Mouse (Mus musculus): Measurements from ENCODE around the gene Siglecg. TPM values are rescaled to one million over a fixed set of nuclear protein-coding genes. Genes with fewer than 3 reads are reported as not detected.

Gene Siglecg
- polyA plus RNA-seq, 1 experiment: 2.2 TPM

GRCm38 (mm10) chr7:43441071-43441470, 33.1 kb downstream of the Siglecg start:
- DNase-seq (ENCODE audit: low read depth): no peak

DNA sequence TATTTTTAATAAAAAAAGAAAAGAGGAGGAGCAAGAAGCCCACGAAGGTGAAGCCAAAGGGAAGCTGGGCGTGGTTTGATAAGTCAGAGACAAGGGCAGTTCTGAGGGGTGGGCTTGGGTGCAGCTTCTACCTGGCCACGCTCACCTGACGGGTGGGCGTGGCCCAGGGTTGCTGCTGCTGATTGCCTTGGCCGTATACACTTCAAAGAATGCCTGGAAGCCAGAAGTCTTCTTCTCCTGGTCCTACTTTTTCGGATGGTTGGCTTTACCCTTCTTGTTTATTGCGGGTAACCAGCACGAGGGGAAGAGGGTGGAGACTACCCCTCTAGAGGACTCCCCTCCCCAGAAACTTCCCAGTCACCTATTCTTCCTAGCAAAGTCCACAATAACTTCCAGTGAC, 34.7 kb downstream of the Siglecg start:
- DNase-seq (ENCODE audit: low read depth): no peak

DNA sequence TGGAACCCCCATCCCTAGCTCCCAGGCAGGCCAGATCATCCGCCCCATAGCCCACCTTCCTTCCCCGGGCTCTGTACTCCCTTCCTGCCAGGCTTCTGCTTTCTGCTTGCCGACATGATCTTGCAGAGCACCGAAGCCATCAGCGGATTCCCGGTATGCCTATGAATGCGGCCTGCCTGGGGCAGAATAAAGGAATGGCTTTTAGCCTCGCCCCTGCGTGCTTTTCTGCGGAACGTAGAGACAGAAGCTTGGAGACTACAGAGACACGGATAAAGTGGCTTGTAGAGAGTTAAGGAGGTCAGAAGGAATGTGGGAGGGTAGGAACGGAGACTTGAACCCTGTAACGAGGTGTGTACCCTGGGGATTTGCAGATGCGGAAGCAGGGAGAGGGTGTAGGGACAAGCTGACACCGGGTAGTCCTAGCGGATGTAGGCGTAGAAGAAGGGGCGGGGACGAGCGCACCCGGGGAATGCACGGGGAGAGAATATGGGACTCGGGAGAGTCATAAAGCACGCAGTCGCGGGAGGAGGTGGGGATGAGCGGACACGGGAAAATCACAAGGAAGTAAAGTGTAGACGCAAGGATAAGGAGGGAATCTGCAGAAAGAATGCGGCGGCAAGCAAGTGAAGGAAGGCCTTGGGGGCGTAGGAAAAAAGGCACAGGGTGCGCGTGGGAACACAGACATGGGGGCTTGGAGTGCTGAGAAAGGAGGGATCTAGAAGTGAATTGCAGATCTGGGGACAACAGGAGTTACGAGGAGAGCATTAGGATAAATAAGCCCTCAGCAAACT, 35.3 kb downstream of the Siglecg start:
- DNase-seq (ENCODE audit: low read depth): peak; percentile 58

DNA sequence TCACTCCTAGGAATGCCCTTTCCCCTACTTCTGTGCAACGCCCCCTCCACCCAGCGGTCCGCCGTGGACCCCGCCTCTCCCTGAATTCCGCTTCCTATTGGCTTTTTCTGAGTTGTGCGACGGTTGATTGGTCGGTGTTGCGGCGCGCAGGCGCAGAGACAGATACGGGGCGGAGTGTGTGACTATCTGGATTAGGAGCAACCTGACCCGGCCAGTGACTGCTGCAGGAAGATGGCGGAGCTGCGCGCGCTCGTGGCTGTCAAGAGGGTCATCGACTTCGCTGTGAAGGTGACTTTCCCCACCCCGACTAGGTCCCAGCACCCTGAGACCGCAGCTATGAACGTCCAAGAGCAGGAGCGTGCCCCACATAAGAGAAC, 35.9 kb downstream of the Siglecg start, which contains the start of the genes Etfb and Gm45233:
Etfb (plus strand) TSS at position 167 of the 377 bp plus-strand sequence.
Gm45233 (plus strand) TSS at position 212 of the 377 bp plus-strand sequence.
- peak; percentile 74 for DNase-seq (ENCODE audit: low read depth)

DNA sequence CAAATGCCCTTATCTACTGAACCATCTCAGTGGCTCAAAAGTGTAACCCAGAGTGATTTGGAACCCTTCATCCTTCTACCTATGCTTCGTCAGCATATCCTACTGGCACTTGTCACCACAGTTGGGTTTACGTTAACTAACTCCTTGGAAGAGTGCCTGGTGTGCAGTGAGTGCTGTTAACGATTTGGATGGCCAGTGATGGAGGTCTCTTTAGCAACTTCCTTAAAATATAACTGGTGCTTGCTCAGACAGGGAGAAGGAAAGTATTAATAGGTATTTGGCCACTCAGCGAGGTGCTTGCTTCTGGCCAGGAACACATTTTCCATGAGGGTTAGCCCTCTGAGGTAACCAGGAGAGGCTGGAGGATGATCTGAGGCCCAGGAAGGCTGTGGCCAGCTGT, 39.8 kb downstream of the Siglecg start:
- DNase-seq (ENCODE audit: low read depth): no peak

GRCm38 (mm10) chr7:43448246-43448645, 40.2 kb downstream of the Siglecg start:
- no peak for DNase-seq (ENCODE audit: low read depth)

DNA sequence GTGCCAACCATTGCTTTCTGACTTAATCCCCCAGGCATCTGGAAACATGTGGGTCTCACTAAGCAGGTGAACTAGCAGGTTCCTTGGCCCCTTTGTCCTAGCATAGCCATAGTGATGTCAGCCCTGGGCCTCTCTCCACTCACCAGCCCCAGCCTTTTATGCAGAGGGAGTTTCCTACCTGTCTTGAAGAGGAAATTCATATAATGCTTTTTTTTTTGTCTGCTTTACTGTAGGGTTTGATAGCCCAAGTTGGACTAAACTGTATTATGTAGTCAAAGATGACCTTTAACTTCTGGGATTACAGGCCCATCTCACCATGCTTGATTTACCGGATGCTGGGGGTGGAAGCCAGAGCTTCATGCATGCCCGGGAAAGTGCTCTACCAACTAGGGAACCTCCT, 41.8 kb downstream of the Siglecg start:
- DNase-seq (ENCODE audit: low read depth): no peak

- no peak for DNase-seq (ENCODE audit: low read depth)
Observed at GRCm38 (mm10) chr7:43451726-43452125, 43.7 kb downstream of the Siglecg start.

DNA sequence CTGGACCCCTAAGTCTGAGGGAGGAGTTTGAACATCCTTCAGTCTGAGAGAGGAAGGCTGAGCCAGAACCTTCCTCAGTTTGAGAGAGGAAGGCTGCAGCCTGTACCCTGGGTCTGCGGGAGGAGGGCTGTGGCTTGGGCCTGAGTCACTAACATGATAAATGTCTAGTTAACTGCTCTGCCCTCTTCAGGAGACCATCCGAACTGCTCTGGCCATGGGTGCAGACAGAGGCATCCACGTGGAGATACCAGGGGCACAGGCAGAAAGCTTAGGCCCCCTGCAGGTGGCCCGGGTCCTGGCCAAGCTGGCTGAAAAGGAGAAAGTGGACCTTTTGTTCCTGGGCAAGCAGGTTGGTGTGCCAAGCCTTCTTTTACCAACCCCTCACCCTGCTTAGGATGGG, 44.6 kb downstream of the Siglecg start:
- no peak for DNase-seq (ENCODE audit: low read depth)

DNA sequence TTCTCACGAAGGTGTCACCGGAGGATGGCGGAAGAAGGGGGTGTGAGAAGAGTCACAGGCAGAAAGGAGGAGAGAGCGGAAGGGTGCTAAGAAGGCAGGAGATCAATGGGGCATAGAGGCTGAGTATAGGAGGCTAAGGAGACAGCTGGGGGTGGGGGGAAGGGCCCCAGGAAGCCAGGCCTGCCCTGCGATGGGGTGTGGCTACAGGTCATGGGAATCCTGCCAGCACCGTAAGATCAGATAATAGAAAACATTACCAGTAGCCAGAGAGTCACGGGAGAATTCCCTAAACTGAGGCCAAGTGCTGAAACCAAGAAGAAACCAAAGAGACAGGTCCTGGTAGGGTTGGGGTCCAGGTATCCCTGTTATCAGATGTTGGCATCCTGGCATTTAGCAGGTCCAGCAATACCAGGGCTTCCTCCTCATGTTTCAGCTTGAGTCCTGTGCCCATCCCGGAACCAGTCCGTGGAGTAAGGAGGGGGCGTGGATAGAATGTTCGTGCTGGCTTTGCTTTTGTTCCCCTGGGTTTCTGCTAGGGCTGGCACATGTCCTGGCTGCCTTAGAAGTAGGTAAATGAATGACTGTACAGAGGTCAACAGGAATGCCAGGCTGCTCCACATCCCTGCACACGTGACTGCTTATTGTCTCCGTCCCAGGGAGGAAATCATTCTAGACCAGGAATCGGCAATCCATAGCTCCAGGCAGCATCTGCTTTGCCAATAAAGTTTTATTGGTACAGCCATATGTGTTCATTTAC, 45.8 kb downstream of the Siglecg start:
- DNase-seq (ENCODE audit: low read depth): peak; percentile 71

DNA sequence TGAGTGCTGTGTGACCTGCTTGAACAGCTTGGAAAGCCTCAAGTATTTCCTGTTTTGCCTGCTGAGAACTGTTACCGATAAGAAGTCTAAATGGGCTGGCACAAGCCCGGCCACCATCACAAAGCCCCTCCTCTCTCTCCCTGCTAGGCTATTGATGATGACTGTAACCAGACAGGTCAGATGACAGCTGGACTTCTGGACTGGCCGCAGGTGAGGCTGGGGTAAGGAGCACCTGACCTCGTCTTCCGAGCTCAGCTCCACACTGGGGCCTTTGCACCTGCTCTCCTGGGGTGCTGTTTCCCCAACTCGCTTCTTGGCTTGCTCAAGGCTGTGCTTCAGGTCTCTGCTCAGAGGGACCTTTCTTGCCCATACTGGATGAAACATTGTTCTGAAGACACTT, 46.4 kb downstream of the Siglecg start:
- DNase-seq (ENCODE audit: low read depth): no peak

DNA sequence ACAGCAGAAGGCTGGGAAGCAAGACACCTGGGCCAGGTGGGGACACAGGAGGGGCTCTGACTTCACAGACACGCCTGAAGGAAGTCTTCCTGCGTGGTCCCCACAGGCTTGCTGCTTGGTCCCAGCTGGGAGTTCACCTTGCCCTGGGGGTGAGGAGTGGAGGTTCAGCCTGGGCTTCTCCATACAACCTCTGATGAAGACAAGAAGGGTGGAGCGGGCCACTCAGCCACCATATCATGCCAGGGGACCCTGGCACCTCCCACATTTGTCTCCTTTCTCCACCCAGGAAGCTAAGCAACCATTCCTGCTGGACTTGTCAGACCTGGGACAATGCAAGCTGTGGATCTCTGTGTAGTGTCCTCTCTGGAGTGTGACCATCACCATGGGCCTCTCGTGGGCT, 54.8 kb downstream of the Siglecg start, which contains the start of gene Vsig10l:
Vsig10l (plus strand) TSS at position 301 of the 400 bp plus-strand sequence.
- DNase-seq (ENCODE audit: low read depth): no peak

DNA sequence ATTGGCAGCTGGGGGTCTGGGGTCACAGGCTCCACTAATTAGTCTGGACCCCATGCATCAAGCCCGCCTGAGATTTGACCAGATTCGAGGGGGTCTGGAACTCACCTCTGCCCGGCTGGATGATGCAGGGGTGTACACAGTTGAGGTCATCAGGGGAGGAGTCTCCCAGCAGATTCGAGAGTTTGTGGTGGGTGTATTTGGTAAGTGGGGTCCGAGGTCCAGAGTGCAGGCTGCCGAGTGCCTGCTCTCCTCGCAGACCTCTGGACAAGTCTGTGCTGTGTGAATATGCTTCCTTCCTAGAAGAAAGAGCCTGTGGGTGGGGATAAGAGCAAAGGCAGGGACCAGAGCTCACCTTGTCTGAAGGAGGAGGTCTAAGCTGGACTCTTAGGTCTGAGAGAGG, 56.0 kb downstream of the Siglecg start:
- DNase-seq (ENCODE audit: low read depth): no peak

DNA sequence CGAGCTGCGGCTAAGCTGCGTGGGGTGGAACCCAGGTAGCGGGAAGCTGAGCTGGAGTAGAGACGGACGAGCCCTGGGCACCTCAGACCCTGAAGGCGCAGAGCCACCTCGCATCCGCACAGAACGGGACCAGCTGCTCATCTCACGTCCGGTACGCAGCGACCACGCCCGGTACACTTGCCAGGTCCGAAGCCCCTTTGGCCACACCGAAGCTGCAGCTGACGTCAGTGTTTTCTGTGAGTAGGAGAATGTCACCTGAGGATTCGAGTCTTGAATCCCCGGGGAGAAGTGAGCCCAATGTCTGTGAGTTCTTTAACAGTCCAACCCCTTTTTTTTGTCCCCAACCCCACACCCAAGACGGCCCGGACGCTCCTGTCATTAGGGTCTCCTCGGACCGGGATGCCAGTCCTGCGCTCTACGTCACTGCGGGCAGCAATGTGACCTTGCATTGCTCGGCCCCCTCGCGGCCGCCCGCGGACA, 56.9 kb downstream of the Siglecg start:
- DNase-seq (ENCODE audit: low read depth): no peak

DNA sequence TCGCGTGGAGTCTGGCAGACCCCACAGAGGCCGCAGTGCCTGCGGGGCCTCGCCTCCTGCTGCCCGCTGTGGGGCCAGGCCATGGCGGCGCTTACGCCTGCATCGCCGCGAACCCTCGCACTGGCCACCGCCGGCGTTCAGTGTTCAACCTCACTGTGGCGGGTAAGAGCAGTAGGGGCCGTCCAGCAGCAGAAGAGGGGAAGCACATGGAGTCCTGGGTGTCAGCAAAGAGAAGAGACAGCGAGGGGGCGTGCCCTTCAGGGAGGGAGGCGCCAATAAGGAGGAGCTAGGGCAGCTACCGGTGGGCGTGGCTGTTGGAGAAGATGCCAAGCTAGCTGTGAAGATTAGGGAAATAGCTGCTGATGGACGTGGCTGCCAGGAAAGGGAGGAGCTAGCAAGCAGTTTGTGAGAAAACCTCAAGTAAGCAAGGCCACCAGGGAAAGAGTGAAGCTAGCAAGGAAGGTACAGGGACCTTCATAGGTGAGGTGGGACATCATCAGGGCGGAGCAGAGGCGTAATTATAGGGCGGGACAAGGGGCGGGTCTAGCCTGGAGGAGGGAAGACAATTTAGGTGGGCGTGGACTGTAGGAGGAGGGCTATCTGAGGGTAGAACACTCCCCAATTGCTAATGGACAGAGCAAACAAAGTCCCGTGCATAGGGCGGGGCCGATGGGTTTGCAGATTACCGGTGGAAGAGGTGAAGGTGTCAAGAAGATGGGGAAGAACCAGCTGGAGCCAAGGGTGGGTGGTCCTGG, 57.5 kb downstream of the Siglecg start:
- DNase-seq (ENCODE audit: low read depth): peak; percentile 49

DNA sequence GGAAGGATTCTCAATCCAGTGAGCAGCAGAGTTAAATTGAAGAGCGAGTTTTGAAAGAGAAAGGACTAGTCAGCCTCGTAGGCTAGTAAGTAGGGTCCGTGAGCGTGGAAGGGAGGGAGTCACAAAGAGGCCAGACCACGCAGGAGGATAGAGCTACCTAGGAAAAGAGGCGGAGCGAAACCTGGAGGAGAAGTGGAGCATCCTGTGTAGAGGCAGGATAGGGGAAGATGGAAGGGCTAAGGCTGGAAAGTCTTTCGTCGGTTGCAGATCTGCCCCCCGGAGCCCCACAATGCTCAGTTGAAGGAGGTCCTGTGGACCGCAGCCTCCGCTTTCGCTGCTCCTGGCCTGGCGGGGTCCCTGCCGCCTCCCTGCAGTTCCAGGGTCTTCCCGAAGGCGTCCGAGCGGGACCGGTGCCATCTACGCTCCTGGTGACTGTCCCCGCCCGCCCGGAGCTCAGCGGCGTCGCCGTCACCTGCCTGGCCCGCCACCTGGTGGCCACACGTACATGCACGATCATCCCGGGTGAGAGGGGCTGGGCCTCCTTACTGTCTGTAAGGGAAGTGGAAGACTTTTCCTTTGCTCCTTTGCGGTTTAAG, 58.2 kb downstream of the Siglecg start:
- DNase-seq (ENCODE audit: low read depth): no peak

Other genes with a start within 250 kb of the Siglecg start
- 5.4 and 6.5 TPM in 2 replicates for gene Zfp715, start 94.9 kb upstream of the Siglecg start, polyA plus RNA-seq (2012; rRNA removed)
- 0.19 and 0.88 TPM in 2 replicates for gene Siglecf, start 56.9 kb upstream of the Siglecg start, polyA plus RNA-seq (2012; rRNA removed)
- 0.04 TPM in 1 of 2 replicates, not detected in the other for gene Lim2, start 19.5 kb downstream of the Siglecg start, polyA plus RNA-seq (2012; rRNA removed)
- 3.1 and 4.1 TPM in 2 replicates for gene Nkg7, start 28.9 kb downstream of the Siglecg start, polyA plus RNA-seq (2012; rRNA removed)
- gene Cldnd2, start 32.6 kb downstream of the Siglecg start, polyA plus RNA-seq (2012; rRNA removed): 0.27 and 0.38 TPM in 2 replicates
- gene Etfb, start 35.9 kb downstream of the Siglecg start, polyA plus RNA-seq (2012; rRNA removed): 171 and 189 TPM in 2 replicates
- gene Gm45233, start 35.9 kb downstream of the Siglecg start, polyA plus RNA-seq (2012; rRNA removed): 3.0 and 3.3 TPM in 2 replicates
- gene Vsig10l, start 54.9 kb downstream of the Siglecg start, polyA plus RNA-seq (2012; rRNA removed): 4.7 and 5.2 TPM in 2 replicates
- 0.95 and 1.3 TPM in 2 replicates for gene Iglon5, start 81.9 kb downstream of the Siglecg start, polyA plus RNA-seq (2012; rRNA removed)
- gene 4931406B18Rik, start 97.7 kb downstream of the Siglecg start, polyA plus RNA-seq (2012; rRNA removed): not detected in 2 replicates
- 11.1 and 11.2 TPM in 2 replicates for gene Cd33, start 136.2 kb downstream of the Siglecg start, polyA plus RNA-seq (2012; rRNA removed)
- gene Zfp658, start 154.1 kb downstream of the Siglecg start, polyA plus RNA-seq (2012; rRNA removed): 1.9 and 2.4 TPM in 2 replicates
- gene Zfp719, start 171.4 kb downstream of the Siglecg start, polyA plus RNA-seq (2012; rRNA removed): 3.2 and 4.2 TPM in 2 replicates
- gene Zfp819, start 199.0 kb downstream of the Siglecg start, polyA plus RNA-seq (2012; rRNA removed): 0.08 and 0.18 TPM in 2 replicates
- not detected in 2 replicates for gene Ceacam18, start 226.5 kb downstream of the Siglecg start, polyA plus RNA-seq (2012; rRNA removed)